Mouse (Mus musculus) CD4-positive helper T cell, adult 2 months (primary cell): ENCODE measurements at regions not wholly inside any gene's neighbourhood (a gene's known extent, or its start where the extent isn't known, plus 50 kb on each side); places are given as distances from the start of the nearest gene placed in this dataset.
"Not testable (repeated sequence)": the region's sequence is repeated elsewhere in the genome, so short reads cannot be mapped to it uniquely, and the experiment has no call there.

Source experiments
- DNase-seq: peaks from one replicate; pipeline ENCODE4 v3.0.0-alpha.2; 2012; ENCODE audit warnings: low read depth, missing footprints, low spot score

DNA sequence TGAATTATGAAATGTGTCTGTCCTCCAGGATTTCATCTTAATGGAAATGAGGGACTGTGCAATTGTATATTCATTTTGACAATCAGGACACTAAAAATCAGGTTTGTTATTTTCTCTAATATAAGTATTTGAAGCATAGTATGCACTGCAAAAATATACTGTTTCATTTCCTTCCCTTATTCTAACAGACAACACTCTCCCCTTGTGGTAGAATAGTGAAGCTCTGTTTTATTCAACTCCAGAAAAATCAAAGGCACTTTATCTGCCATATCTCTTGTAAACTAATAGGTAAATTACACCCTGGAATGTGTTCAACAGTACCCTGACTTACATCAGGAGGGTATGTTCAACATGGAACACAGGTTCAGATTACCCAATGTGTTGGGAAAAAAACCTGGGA lies 137.7 kb upstream of the Zfp960 start:
- DNase-seq = no peak

GRCm38 (mm10) chr17:16951092-16952016 lies 112.6 kb upstream of the Zfp960 start:
- DNase-seq = peak; percentile 93

- DNase-seq = not testable (repeated sequence)
Measured at GRCm38 (mm10) chr17:16952146-16952545, 111.8 kb upstream of the Zfp960 start.

DNA sequence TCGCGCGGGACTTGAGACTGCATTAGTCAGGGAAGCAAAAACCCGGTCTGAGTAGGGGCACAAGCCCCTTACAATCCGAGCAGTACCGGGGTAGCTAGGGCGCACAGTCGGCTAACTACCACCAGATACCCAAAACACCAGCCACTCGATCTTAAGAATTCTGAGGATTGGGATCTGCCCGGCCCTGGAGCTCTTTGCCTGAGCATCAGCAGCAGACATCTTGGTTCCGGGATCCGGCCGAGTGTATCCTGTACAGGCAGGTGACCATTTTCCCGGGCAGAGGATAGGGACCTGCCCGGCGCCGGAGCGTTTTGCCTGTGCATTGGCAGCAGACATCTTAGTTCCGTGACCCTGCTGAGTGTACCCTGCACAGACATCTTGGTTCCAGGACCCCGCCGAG lies 66.7 kb upstream of the Zfp960 start:
- not testable (repeated sequence) for DNase-seq

GRCm38 (mm10) chr17:17004632-17005265 lies 59.2 kb upstream of the Zfp960 start:
- DNase-seq = peak; percentile 93

DNA sequence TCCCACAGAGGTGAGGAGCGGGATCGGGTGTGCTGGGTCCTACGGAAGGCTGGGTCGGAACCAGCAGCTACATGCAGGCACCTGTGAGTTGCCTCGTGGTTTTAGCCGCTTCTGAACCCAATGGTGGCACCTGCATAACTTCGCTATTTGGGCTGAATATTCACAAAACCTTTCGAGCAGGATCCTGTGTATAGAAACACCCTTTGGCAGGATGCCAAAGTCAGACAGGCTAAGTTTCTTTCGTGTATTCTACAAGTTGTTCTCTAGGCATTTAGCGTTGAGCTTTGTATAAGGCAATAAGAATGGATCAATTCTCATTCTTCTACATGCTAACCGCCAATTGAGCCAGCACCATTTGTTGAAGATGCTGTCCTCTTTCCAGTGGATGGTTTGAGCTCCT lies 58.6 kb upstream of the Zfp960 start:
- peak; percentile 68 for DNase-seq
